Mouse (Mus musculus) small intestine, adult 2 months (tissue): ENCODE measurements at regions not wholly inside any gene's neighbourhood (a gene's known extent, or its start where the extent isn't known, plus 50 kb on each side); places are given as distances from the start of the nearest gene placed in this dataset.

Experiments
- H3K27ac ChIP-seq: fragments of 200-500 bp; 2 replicates; pipeline ENCODE4 v1.5.1; 2012; ENCODE audit warnings: low read depth, low read length, control low read depth, inconsistent platforms; ENCODE audit not compliant: insufficient read depth
- H3K27me3 ChIP-seq: fragments of 200-500 bp; 2 replicates; pipeline ENCODE4 v1.6.1; 2012; ENCODE audit warnings: mild to moderate bottlenecking, moderate library complexity, low read length, inconsistent platforms; ENCODE audit not compliant: control insufficient read depth, insufficient read depth
- H3K36me3 ChIP-seq: fragments of 200-500 bp; 2 replicates; pipeline ENCODE4 v1.6.1; 2012; ENCODE audit warnings: mild to moderate bottlenecking, low read length, control low read depth, inconsistent platforms; ENCODE audit not compliant: control insufficient read depth, insufficient read depth
- H3K4me1 ChIP-seq: fragments of 200-500 bp; 2 replicates; pipeline ENCODE4 v1.6.1; 2012; ENCODE audit warnings: low read length, inconsistent platforms, mixed read lengths; ENCODE audit not compliant: control insufficient read depth, insufficient read depth, insufficient read length
- H3K4me3 ChIP-seq: fragments of 200-500 bp; 2 replicates; pipeline ENCODE4 v1.5.1; 2012; ENCODE audit warnings: low read depth, mild to moderate bottlenecking, control low read depth, inconsistent platforms, low read length, moderate library complexity
- CTCF ChIP-seq: fragments of 200-500 bp; IDR thresholded peaks from 2 replicates; pipeline ENCODE4 v1.5.1; 2012; ENCODE audit warnings: low read depth, mild to moderate bottlenecking, control low read depth, inconsistent platforms, low read length, moderate library complexity, mixed read lengths; ENCODE audit not compliant: insufficient replicate concordance, insufficient read length; ENCODE audit errors: extremely low read depth
- POLR2A ChIP-seq: fragments of 200-500 bp; IDR thresholded peaks from 2 replicates; pipeline ENCODE4 v1.6.1; 2012; ENCODE audit warnings: low read depth, mild to moderate bottlenecking, control low read depth, inconsistent platforms, low read length, moderate library complexity
- WGBS: fragments of 180-500 bp; shearing (Covaris S2); methylation state at CpG from one replicate; pipeline ENCODE4 v1.1.7; 2018; 5-methylcytosine and 5-hydroxymethylcytosine counted together

GRCm38 (mm10) chr17:27318969-27319695, 114.9 kb upstream of the Lemd2 start:
- Histone ChIP-seq H3K27ac (no peak overlapping the region), H3K36me3 (no peaks in the 10 kb centered on the region), H3K4me3 (no peak overlapping the region), H3K4me1 (peaks cover 18% of the 10 kb centered on the region; the same call in 1 of the 2 replicates), H3K27me3 (no peaks in the 10 kb centered on the region)
- no peak for TF ChIP-seq CTCF
- no peak for TF ChIP-seq POLR2A
- 78% methylated on average over 7 of the region's 7 CpGs for WGBS

GRCm38 (mm10) chr17:27317576-27318277, 113.5 kb upstream of the Lemd2 start:
- H3K36me3 ChIP-seq: no peaks in the 10 kb centered on the region
- peak overlapping the region; percentile 29; the same call in 1 of the 2 replicates for H3K27ac ChIP-seq
- peak overlapping the region; percentile 33 for H3K4me3 ChIP-seq
- peaks cover 16% of the 10 kb centered on the region; the same call in 1 of the 2 replicates for H3K4me1 ChIP-seq
- WGBS: 22% methylated on average over 14 of the region's 14 CpGs
- TF ChIP-seq POLR2A (no peak), CTCF (no peak)
- H3K27me3 ChIP-seq: no peaks in the 10 kb centered on the region

GRCm38 (mm10) chr17:27316711-27317575, 112.7 kb upstream of the Lemd2 start:
- Histone ChIP-seq H3K4me1 (peaks cover 16% of the 10 kb centered on the region; the same call in 1 of the 2 replicates), H3K27me3 (no peaks in the 10 kb centered on the region), H3K4me3 (peak overlapping the region; percentile 33), H3K36me3 (no peaks in the 10 kb centered on the region), H3K27ac (peak overlapping the region; percentile 29; the same call in 1 of the 2 replicates)
- 53% methylated on average over 21 of the region's 21 CpGs for WGBS
- TF ChIP-seq CTCF: no peak
- no peak for TF ChIP-seq POLR2A

- H3K4me1 ChIP-seq: peaks cover 18% of the 10 kb centered on the region; the same call in 1 of the 2 replicates
- H3K27ac ChIP-seq: no peak overlapping the region
- TF ChIP-seq CTCF: no peak
- TF ChIP-seq POLR2A: no peak
- H3K4me3 ChIP-seq: no peak overlapping the region
- no peaks in the 10 kb centered on the region for H3K36me3 ChIP-seq
- 77% methylated on average over 11 of the region's 11 CpGs for WGBS
- H3K27me3 ChIP-seq: no peaks in the 10 kb centered on the region
These were observed 111.8 kb upstream of the Lemd2 start for GRCm38 (mm10) chr17:27315947-27316628.

- 87% methylated on average over 3 of the region's 3 CpGs for WGBS
- TF ChIP-seq POLR2A (no peak), CTCF (no peak)
- Histone ChIP-seq H3K4me3 (no peak overlapping the region), H3K27ac (no peak overlapping the region), H3K4me1 (peaks cover 16% of the 10 kb centered on the region; the same call in 1 of the 2 replicates), H3K36me3 (no peaks in the 10 kb centered on the region), H3K27me3 (no peaks in the 10 kb centered on the region)
These were observed 111.2 kb upstream of the Lemd2 start for GRCm38 (mm10) chr17:27315428-27315827.

- 69% methylated on average over 7 of the region's 7 CpGs for WGBS
- Histone ChIP-seq H3K36me3 (no peaks in the 10 kb centered on the region), H3K27me3 (no peaks in the 10 kb centered on the region), H3K4me3 (no peak overlapping the region), H3K4me1 (peaks cover 16% of the 10 kb centered on the region; the same call in 1 of the 2 replicates), H3K27ac (no peak overlapping the region)
- no peak for TF ChIP-seq POLR2A
- no peak for TF ChIP-seq CTCF
These were observed 110.6 kb upstream of the Lemd2 start for GRCm38 (mm10) chr17:27314821-27315392.
